ENCODE assay signal across 21 mouse cellular contexts in the genomic region with DNA sequence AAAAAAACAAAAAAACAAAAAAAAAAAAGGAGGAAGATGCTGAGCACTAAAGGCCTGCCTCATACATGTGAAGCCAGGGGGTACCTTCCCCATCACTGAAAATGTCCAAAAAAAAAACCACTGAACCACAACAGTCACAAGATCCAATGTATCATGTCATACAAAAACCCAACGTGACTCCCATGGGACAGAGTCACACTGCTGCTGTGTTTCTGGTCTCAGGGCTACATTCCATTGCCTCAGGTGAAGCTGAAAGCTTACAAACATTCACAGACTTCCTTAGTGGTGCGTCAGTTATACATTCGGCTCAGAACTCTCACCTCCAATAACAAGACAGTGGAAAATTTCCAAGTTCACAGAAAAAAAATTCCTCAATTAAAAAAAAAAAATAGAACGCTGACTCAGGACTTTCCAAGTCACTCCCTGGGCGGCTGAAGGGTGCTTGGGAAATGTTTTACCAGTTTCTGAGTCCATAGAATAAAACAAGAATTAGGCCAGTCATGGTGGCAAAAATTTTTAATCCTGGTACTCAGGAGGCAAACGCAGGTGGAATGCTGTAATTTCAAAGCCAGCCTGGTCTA. TPM values are rescaled to one million over a fixed set of nuclear protein-coding genes. Genes with fewer than 3 reads are reported as not detected.
DNase-seq lines count a peak whose midpoint lies in the region; ATAC-seq and TF ChIP-seq lines count a peak whose summit lies in the region.
"Had no signal": no experiment of that assay in that cellular context is flagged by ENCODE, and none has a peak within 500 bp of the region (broad histone marks: within the 10 kb centered on the region; RNA-seq: fewer than 3 reads in every experiment).

No protein-coding gene starts in this region.

- H3K27me3 ChIP-seq in kidney, embryonic 14.5 days (ENCODE audit: control insufficient read depth, insufficient read depth, low read length), result no peaks in the 10 kb centered on the region
- H3K27me3 ChIP-seq in MEL (ENCODE audit: control insufficient read depth in 1 of 2, insufficient read depth in 2 of 2, low read length in 2 of 2), result no peaks in the 10 kb centered on the region
- H3K27me3 ChIP-seq: embryonic facial prominence, embryonic 13.5 days; forebrain, embryonic 12.5 days; heart, embryonic 15.5 days; hindbrain, embryonic 15.5 days had no signal

- H3K9me3 ChIP-seq in kidney, embryonic 14.5 days (ENCODE audit: control insufficient read depth, low read length), result no peaks in the 10 kb centered on the region
- H3K9me3 ChIP-seq in MEL (replicated peaks; ENCODE audit: insufficient read depth, low read length), result no peaks in the 10 kb centered on the region
- H3K9me3 ChIP-seq: embryonic facial prominence, embryonic 13.5 days; forebrain, embryonic 12.5 days; heart, embryonic 15.5 days; hindbrain, embryonic 15.5 days had no signal

- H3K9ac ChIP-seq in kidney, embryonic 14.5 days (ENCODE audit: low read depth, low read length), result no peak overlapping the region
- no peak overlapping the region for H3K9ac ChIP-seq in MEL (ENCODE audit: control insufficient read depth, low read depth, low read length, poor library complexity, severe bottlenecking)
- H3K9ac ChIP-seq: embryonic facial prominence, embryonic 13.5 days; forebrain, embryonic 12.5 days; heart, embryonic 15.5 days; hindbrain, embryonic 15.5 days had no signal

- H3K36me3 ChIP-seq in kidney, embryonic 14.5 days (ENCODE audit: control insufficient read depth, insufficient read depth, low read length), result peaks cover 12% of the 10 kb centered on the region; the same call in 1 of the 2 replicates
- no peaks in the 10 kb centered on the region for H3K36me3 ChIP-seq in MEL (ENCODE audit: control insufficient read depth in 1 of 2, insufficient read depth in 2 of 2, low read length in 2 of 2)

- peak; percentile 31 for DNase-seq in kidney, adult 11 months
- peak; percentile 50 for DNase-seq in kidney, postnatal 14 days
- DNase-seq in kidney, postnatal 4 days, result no peak
- no peak for DNase-seq in MEL (ENCODE audit: low read depth, low spot score)
- DNase-seq in induced T-regulatory cell, adult 2 months (ENCODE audit: low read depth), result peak; percentile 37
- no peak for DNase-seq in left cerebral cortex, postnatal 36 days (ENCODE audit: low spot score in 2 of 2)
- no peak for DNase-seq in Muller cell, postnatal 12 days (ENCODE audit: inconsistent ontology term)
- DNase-seq: adrenal gland, postnatal 10 days; cerebellum, adult 18-20 months; cerebellum, adult 9-11 months; cerebellum, postnatal 36 days; gastrocnemius, postnatal 14 days; heart, adult 2 months had no signal

- no peak overlapping the region for H3K4me3 ChIP-seq in kidney, embryonic 14.5 days (ENCODE audit: low read length)
- H3K4me3 ChIP-seq in MEL (ENCODE audit: control insufficient read depth in 1 of 2, insufficient read depth in 1 of 2, low read depth in 2 of 2, low read length in 2 of 2), result no peak overlapping the region
- H3K4me3 ChIP-seq: embryonic facial prominence, embryonic 13.5 days; forebrain, embryonic 12.5 days; heart, adult 2 months; heart, embryonic 15.5 days; hindbrain, embryonic 15.5 days had no signal

- no peaks in the 10 kb centered on the region for H3K4me1 ChIP-seq in kidney, embryonic 14.5 days (ENCODE audit: control insufficient read depth, insufficient read depth, low read length)
- H3K4me1 ChIP-seq in MEL (ENCODE audit: control insufficient read depth in 1 of 2, insufficient read depth in 2 of 2, low read length in 2 of 2), result no peaks in the 10 kb centered on the region

- no peak for TF ChIP-seq POLR2A in MEL (IDR thresholded peaks at IDR 0.05; ENCODE audit: control insufficient read depth in 1 of 2, insufficient read depth in 1 of 2, low read depth in 1 of 2, low read length in 2 of 2, poor library complexity in 1 of 2)

- H3K79me2 ChIP-seq in MEL (ENCODE audit: control insufficient read depth, insufficient read depth, low read length, poor library complexity), result no peaks in the 10 kb centered on the region

- no peak for ATAC-seq in kidney, embryonic 14.5 days (ENCODE audit: low FRiP score, low TSS enrichment)
- ATAC-seq: forebrain, embryonic 16.5 days; inflammation-experienced regulatory T-cells, adult 6 months had no signal

- intact Hi-C loops in left cerebral cortex, postnatal 36 days (cut with DNase I), result no loop called here

- no peak overlapping the region for H3K27ac ChIP-seq in kidney, embryonic 14.5 days (ENCODE audit: low read depth, low read length)
- no peak overlapping the region for H3K27ac ChIP-seq in MEL (ENCODE audit: control insufficient read depth, low read depth, low read length)
- H3K27ac ChIP-seq: embryonic facial prominence, embryonic 13.5 days; forebrain, embryonic 12.5 days; heart, adult 2 months; heart, embryonic 15.5 days; hindbrain, embryonic 15.5 days had no signal

- no peak overlapping the region for H3K4me2 ChIP-seq in kidney, embryonic 14.5 days (replicated peaks; ENCODE audit: low read depth, low read length)
- H3K4me2 ChIP-seq: embryonic facial prominence, embryonic 13.5 days; forebrain, embryonic 12.5 days; heart, embryonic 11.5 days; heart, embryonic 15.5 days; hindbrain, embryonic 15.5 days had no signal

- 87% methylated on average over 6 of the region's 6 CpGs for WGBS in kidney, embryonic 14.5 days

- TF ChIP-seq RAD21 in MEL (IDR thresholded peaks at IDR 0.05; ENCODE audit: low read depth, low read length), result no peak

- TF ChIP-seq EP300 in MEL (IDR thresholded peaks at IDR 0.05; ENCODE audit: low read depth in 1 of 2, low read length in 2 of 2), result no peak

- no peak for TF ChIP-seq CTCF in MEL (IDR thresholded peaks at IDR 0.05 in 2 of 3, conservative IDR thresholded peaks at IDR 0.05 in 1 of 3; ENCODE audit: control insufficient read depth in 1 of 3, insufficient read depth in 1 of 3, low read depth in 2 of 3, low read length in 3 of 3, poor library complexity in 1 of 3, severe bottlenecking in 1 of 3)

TF ChIP-seq in MEL, 35 proteins besides CTCF, POLR2A, EP300 and RAD21:
- TF ChIP-seq JUND (IDR thresholded peaks at IDR 0.05; ENCODE audit: low read depth, low read length), result no peak
- TF ChIP-seq MAFK (IDR thresholded peaks at IDR 0.05; ENCODE audit: borderline replicate concordance, low read depth, low read length), result peak; percentile 63; the same call in 1 of the 2 replicates
- no peak for TF ChIP-seq SMC3 (IDR thresholded peaks at IDR 0.05; ENCODE audit: low read depth, low read length)
TF ChIP-seq in MEL: peak in this region for 1.

RNA-seq across cellular contexts. Expression of a gene that starts 7.5 kb away (rescaled TPM):
- 29.4 and 31.7 TPM in 2 replicates for polyA plus RNA-seq in kidney, embryonic 14.5 days (2014; fragmentation: Nextera tagmentation; extraction: Ambion mirVana)
- 12.1 and 13.4 TPM in 2 replicates for total RNA-seq in MEL (2012; rRNA removed)
- 10 to 100 TPM in 1 of 2 experiments, not detected in 1; 14.3 TPM for polyA plus RNA-seq in MEL (2012; ENCODE audit: insufficient read depth in 1 of 2, insufficient read length in 2 of 2, low read depth in 1 of 2, low replicate concordance in 2 of 2, missing spikeins in 1 of 2)
- total RNA-seq in left cerebral cortex, postnatal 36 days (2021), result 10 to 100 TPM; 18.8 to 20.5 TPM

RNA-seq across cellular contexts. Expression of a gene that starts 12.3 kb away (rescaled TPM):
- 12.8 and 23.8 TPM in 2 replicates for polyA plus RNA-seq in kidney, embryonic 14.5 days (2014; fragmentation: Nextera tagmentation; extraction: Ambion mirVana)
- 11.7 and 12.2 TPM in 2 replicates for total RNA-seq in MEL (2012; rRNA removed)
- 10 to 100 TPM in 1 of 2 experiments, not detected in 1; 18.3 TPM for polyA plus RNA-seq in MEL (2012; ENCODE audit: insufficient read depth in 1 of 2, insufficient read length in 2 of 2, low read depth in 1 of 2, low replicate concordance in 2 of 2, missing spikeins in 1 of 2)
- total RNA-seq in left cerebral cortex, postnatal 36 days (2021), result 10 to 100 TPM; 22.7 to 28.0 TPM

RNA-seq across cellular contexts. Expression of a gene that starts 31.0 kb away (rescaled TPM):
- polyA plus RNA-seq in kidney, embryonic 14.5 days (2014; fragmentation: Nextera tagmentation; extraction: Ambion mirVana), result 54.7 and 58.6 TPM in 2 replicates
- total RNA-seq in MEL (2012; rRNA removed), result 104 and 110 TPM in 2 replicates
- 100 to 1,000 TPM in 1 of 2 experiments, 10 to 100 TPM in 1; 88.6 to 243 TPM for polyA plus RNA-seq in MEL (2012; ENCODE audit: insufficient read depth in 1 of 2, insufficient read length in 2 of 2, low read depth in 1 of 2, low replicate concordance in 2 of 2, missing spikeins in 1 of 2)
- 10 to 100 TPM; 55.1 to 67.8 TPM for total RNA-seq in left cerebral cortex, postnatal 36 days (2021)

RNA-seq across cellular contexts. Expression of a gene that starts 44.9 kb away (rescaled TPM):
- polyA plus RNA-seq in kidney, embryonic 14.5 days (2014; fragmentation: Nextera tagmentation; extraction: Ambion mirVana), result 66.3 and 102 TPM in 2 replicates
- total RNA-seq in MEL (2012; rRNA removed), result 38.8 and 39.3 TPM in 2 replicates
- 100 to 1,000 TPM in 1 of 2 experiments, 10 to 100 TPM in 1; 32.4 to 500 TPM for polyA plus RNA-seq in MEL (2012; ENCODE audit: insufficient read depth in 1 of 2, insufficient read length in 2 of 2, low read depth in 1 of 2, low replicate concordance in 2 of 2, missing spikeins in 1 of 2)
- total RNA-seq in left cerebral cortex, postnatal 36 days (2021), result 100 to 1,000 TPM; 152 to 175 TPM

Comparison
In these comparisons a context has a peak if more than half of its experiments do, and no peak if none do; other contexts are left out.
1. DNase-seq: peak in kidney, adult 11 months (single experiment), kidney, postnatal 14 days (single experiment) and induced T-regulatory cell, adult 2 months (single experiment); none in kidney, postnatal 4 days (0 of 2), MEL (single experiment), left cerebral cortex, postnatal 36 days (0 of 2) and Muller cell, postnatal 12 days (single experiment).